Mouse (Mus musculus) liver, embryonic 12.5 days (tissue): ENCODE measurements around the gene Sh3bp5l. TPM values are rescaled to one million over a fixed set of nuclear protein-coding genes. Genes with fewer than 3 reads are reported as not detected.

ENCODE experiments used
- polyA plus RNA-seq: library from polyadenylated mRNA; unstranded; fragments of >200 nt; fragmentation: Nextera tagmentation; extraction: Ambion mirVana; gene quantifications from 2 replicates; pipeline ENCODE4 v1.2.1, GENCODE M21; 2016

Gene Sh3bp5l
- polyA plus RNA-seq, 1 experiment from 2014 or later, result 19.9 TPM

Other genes starting within 250 kb of the Sh3bp5l start
- gene Gm12248, start 237.6 kb upstream of the Sh3bp5l start, polyA plus RNA-seq, result not detected in 2 replicates
- 50.5 and 51.8 TPM in 2 replicates for gene Cnot8, start 226.6 kb upstream of the Sh3bp5l start, polyA plus RNA-seq
- 25.4 and 26.0 TPM in 2 replicates for gene Gemin5, start 162.2 kb upstream of the Sh3bp5l start, polyA plus RNA-seq
- 129 and 137 TPM in 2 replicates for gene Mrpl22, start 159.1 kb upstream of the Sh3bp5l start, polyA plus RNA-seq
- gene Igtp, start 131.2 kb upstream of the Sh3bp5l start, polyA plus RNA-seq, result 6.3 and 6.4 TPM in 2 replicates
- gene Irgm2, start 131.1 kb upstream of the Sh3bp5l start, polyA plus RNA-seq, result 2.9 and 3.0 TPM in 2 replicates
- 0.14 and 0.43 TPM in 2 replicates for gene 4930438A08Rik, start 55.9 kb upstream of the Sh3bp5l start, polyA plus RNA-seq
- 18.2 and 18.5 TPM in 2 replicates for gene Zfp692, start 23.7 kb upstream of the Sh3bp5l start, polyA plus RNA-seq
- 50.1 and 50.4 TPM in 2 replicates for gene Zfp672, start 385 bp upstream of the Sh3bp5l start, polyA plus RNA-seq
- gene Lypd8, start 48.3 kb downstream of the Sh3bp5l start, polyA plus RNA-seq, result 0.19 TPM in 1 of 2 replicates, not detected in the other
- gene 1810065E05Rik, start 90.4 kb downstream of the Sh3bp5l start, polyA plus RNA-seq, result not detected in 2 replicates
- not detected in 2 replicates for gene Gm12253, start 101.8 kb downstream of the Sh3bp5l start, polyA plus RNA-seq
- not detected in 2 replicates for gene Lypd9, start 122.2 kb downstream of the Sh3bp5l start, polyA plus RNA-seq
- gene Olfr30, start 131.5 kb downstream of the Sh3bp5l start, polyA plus RNA-seq, result not detected in 2 replicates
- gene Olfr332, start 161.8 kb downstream of the Sh3bp5l start, polyA plus RNA-seq, result not detected in 2 replicates
- gene Olfr331, start 171.8 kb downstream of the Sh3bp5l start, polyA plus RNA-seq, result not detected in 2 replicates
- gene Olfr330, start 204.1 kb downstream of the Sh3bp5l start, polyA plus RNA-seq, result not detected in 2 replicates
- not detected in 2 replicates for gene Olfr329-ps, start 215.7 kb downstream of the Sh3bp5l start, polyA plus RNA-seq
- not detected in 2 replicates for gene Olfr328, start 224.9 kb downstream of the Sh3bp5l start, polyA plus RNA-seq
- not detected in 2 replicates for gene Olfr224, start 239.8 kb downstream of the Sh3bp5l start, polyA plus RNA-seq
- gene Olfr325, start 247.0 kb downstream of the Sh3bp5l start, polyA plus RNA-seq, result not detected in 2 replicates